Mouse (Mus musculus) cerebellum, adult 2 months (tissue): ENCODE results near the gene Kcnma1.

ENCODE experiments used
- CTCF ChIP-seq: fragments of 200-500 bp; IDR thresholded peaks from 2 replicates; pipeline ENCODE4 v1.5.1; 2011; ENCODE audit warnings: low read depth, mild to moderate bottlenecking, control low read depth, low read length, moderate library complexity, borderline replicate concordance; ENCODE audit not compliant: insufficient read depth
- POLR2A ChIP-seq: fragments of 200-500 bp; IDR thresholded peaks from 2 replicates; pipeline ENCODE4 v1.6.1; 2011; ENCODE audit warnings: low read length, control low read depth, borderline replicate concordance; ENCODE audit not compliant: insufficient read depth

DNA sequence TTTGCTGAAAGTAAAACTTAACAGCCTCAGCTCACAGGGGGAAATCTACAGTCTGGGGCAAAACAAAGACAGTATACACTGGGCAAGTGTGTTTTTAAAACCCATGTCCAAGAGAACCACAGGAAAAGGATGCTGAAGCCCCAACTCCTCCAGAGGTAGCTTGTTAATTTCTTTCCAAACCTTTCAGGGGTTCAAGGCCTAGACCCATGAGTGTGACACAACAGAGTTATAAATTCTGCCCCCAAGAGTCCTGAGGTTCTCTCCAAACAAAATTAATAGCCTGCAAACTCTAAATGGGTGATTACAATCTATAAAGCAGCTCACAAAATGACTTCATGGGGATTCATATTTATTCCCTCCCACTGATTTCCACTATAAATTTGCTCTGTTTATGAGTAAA, 310.0 kb downstream of the Kcnma1 start:
- TF ChIP-seq POLR2A (no peak), CTCF (no peak)
